Mouse (Mus musculus) stomach, postnatal 0 days (tissue): Measurements from ENCODE around the gene Meioc. TPM values are rescaled to one million over a fixed set of nuclear protein-coding genes. Genes with fewer than 3 reads are reported as not detected.
A peak's percentile ranks its signal among the peaks of the same experiment; 100 is the strongest.

ENCODE experiments used
- ATAC-seq: fragments of 200-750 bp; cut with Nextera tagmentation; 2 replicates; pipeline ENCODE4 v1.8.0; 2017; ENCODE audit not compliant: low FRiP score, low TSS enrichment
- DNase-seq: peaks from one replicate; pipeline ENCODE4 v3.0.0-alpha.2; 2016; ENCODE audit warnings: low spot score
- H3K27ac ChIP-seq: fragments of 300-500 bp; sonication (generic); replicated peaks from 2 replicates; pipeline ENCODE4 v1.5.1; 2014; ENCODE audit warnings: mild to moderate bottlenecking, control low read depth
- H3K27me3 ChIP-seq: fragments of 300-500 bp; sonication (generic); 2 replicates; pipeline ENCODE4 v1.6.1; 2014; ENCODE audit warnings: low read length; ENCODE audit not compliant: control insufficient read depth, insufficient read depth
- H3K36me3 ChIP-seq: fragments of 300-500 bp; sonication (generic); 2 replicates; pipeline ENCODE4 v1.6.1; 2014; ENCODE audit warnings: low read length, mixed read lengths; ENCODE audit not compliant: control insufficient read depth, insufficient read depth
- H3K4me1 ChIP-seq: fragments of 300-500 bp; sonication (generic); replicated peaks from 2 replicates; pipeline ENCODE4 v1.6.1; 2014; ENCODE audit warnings: antibody characterized with exemption; ENCODE audit not compliant: control insufficient read depth, insufficient read depth
- H3K4me2 ChIP-seq: fragments of 300-500 bp; sonication (generic); replicated peaks from 2 replicates; pipeline ENCODE4 v1.6.1; 2014; ENCODE audit warnings: low read depth, mild to moderate bottlenecking, control low read depth, moderate library complexity
- H3K4me3 ChIP-seq: fragments of 300-500 bp; sonication (generic); 2 replicates; pipeline ENCODE4 v1.5.1; 2014; ENCODE audit warnings: low read depth, low read length, control low read depth
- H3K9ac ChIP-seq: fragments of 300-500 bp; sonication (generic); 2 replicates; pipeline ENCODE4 v1.6.1; 2014; ENCODE audit warnings: mild to moderate bottlenecking, low read length, control low read depth, mixed read lengths
- H3K9me3 ChIP-seq: fragments of 300-500 bp; sonication (generic); 2 replicates; pipeline ENCODE4 v1.6.1; 2016; ENCODE audit warnings: low read length; ENCODE audit not compliant: control insufficient read depth
- CTCF ChIP-seq: IDR thresholded peaks from 2 replicates; pipeline ENCODE4 v1.5.1; 2016; ENCODE audit warnings: antibody characterized with exemption, low read depth, mild to moderate bottlenecking, moderate library complexity
- EP300 ChIP-seq: optimal IDR thresholded peaks from 2 replicates; pipeline ENCODE3; 2016; ENCODE audit warnings: antibody characterized with exemption
- WGBS: fragments of 180-500 bp; shearing (Covaris S2); extraction: QIAGEN DNeasy Blood & Tissue Kit; methylation state at CpG from one replicate; pipeline ENCODE4 v1.1.7; 2014; 5-methylcytosine and 5-hydroxymethylcytosine counted together
- polyA plus RNA-seq: library from polyadenylated mRNA; unstranded; fragments of >200 nt; fragmentation: Nextera tagmentation; extraction: Ambion mirVana; gene quantifications from 2 replicates; pipeline ENCODE4 v1.2.1, GENCODE M21; 2015

Meioc gene
- polyA plus RNA-seq, 1 experiment from 2014 or later = 0.39 TPM

GRCm38 (mm10) chr11:102636887-102637286 is 26.6 kb upstream of the Meioc start:
- Histone ChIP-seq H3K9ac (no peak overlapping the region), H3K4me2 (no peak overlapping the region), H3K4me3 (no peak overlapping the region), H3K27ac (no peak overlapping the region), H3K4me1 (0 out of 2 replicates have a peak, but pooled peaks cover 5% of the 10 kb centered on the region), H3K9me3 (no peaks in the 10 kb centered on the region), H3K27me3 (no peaks in the 10 kb centered on the region), H3K36me3 (no peaks in the 10 kb centered on the region)
- WGBS = 37% methylated on average over 12 of the region's 12 CpGs
- TF ChIP-seq CTCF = no peak
- TF ChIP-seq EP300 = no peak
- ATAC-seq = no peak
- DNase-seq = peak; percentile 20

GRCm38 (mm10) chr11:102643891-102644382 is 19.6 kb upstream of the Meioc start:
- Histone ChIP-seq H3K4me1 (peaks cover 5% of the 10 kb centered on the region; the same call in 1 of the 2 replicates), H3K27me3 (no peaks in the 10 kb centered on the region), H3K9ac (no peak overlapping the region), H3K9me3 (no peaks in the 10 kb centered on the region), H3K4me3 (no peak overlapping the region), H3K27ac (peak overlapping the region; percentile 50; the same call in 1 of the 2 replicates), H3K4me2 (no peak overlapping the region), H3K36me3 (no peaks in the 10 kb centered on the region)
- ATAC-seq (peak; percentile 97), DNase-seq (peak; percentile 81)
- WGBS = 23% methylated on average over 10 of the region's 10 CpGs
- TF ChIP-seq EP300 = no peak
- TF ChIP-seq CTCF = peak; percentile 47

GRCm38 (mm10) chr11:102646226-102646625 is 17.3 kb upstream of the Meioc start:
- DNase-seq (no peak), ATAC-seq (no peak)
- Histone ChIP-seq H3K36me3 (no peaks in the 10 kb centered on the region), H3K9ac (no peak overlapping the region), H3K4me1 (peaks cover 5% of the 10 kb centered on the region; the same call in 1 of the 2 replicates), H3K27ac (peak overlapping the region; percentile 56; the same call in 1 of the 2 replicates), H3K27me3 (no peaks in the 10 kb centered on the region), H3K4me3 (no peak overlapping the region), H3K9me3 (no peaks in the 10 kb centered on the region), H3K4me2 (no peak overlapping the region)
- 68% methylated on average over 13 of the region's 13 CpGs for WGBS
- TF ChIP-seq CTCF (no peak), EP300 (no peak)

- WGBS = 74% methylated on average over 12 of the region's 12 CpGs
Measured at GRCm38 (mm10) chr11:102647885-102648284, 15.6 kb upstream of the Meioc start.

GRCm38 (mm10) chr11:102651381-102651780 is 12.1 kb upstream of the Meioc start:
- Histone ChIP-seq H3K4me3 (no peak overlapping the region), H3K27me3 (no peaks in the 10 kb centered on the region), H3K36me3 (no peaks in the 10 kb centered on the region), H3K9me3 (no peaks in the 10 kb centered on the region), H3K4me1 (no peaks in the 10 kb centered on the region), H3K9ac (no peak overlapping the region), H3K4me2 (no peak overlapping the region), H3K27ac (no peak overlapping the region)
- DNase-seq (peak; percentile 79), ATAC-seq (no peak; the same call in 1 of the 2 replicates)
- 5% methylated on average over 9 of the region's 9 CpGs for WGBS
- TF ChIP-seq CTCF (peak; percentile 98), EP300 (no peak)

More at GRCm38 (mm10) chr11:102647885-102648284, 15.6 kb upstream of the Meioc start:
- Histone ChIP-seq H3K36me3 (no peaks in the 10 kb centered on the region), H3K4me1 (peaks cover 5% of the 10 kb centered on the region; the same call in 1 of the 2 replicates), H3K27me3 (no peaks in the 10 kb centered on the region), H3K9ac (no peak overlapping the region), H3K4me2 (no peak overlapping the region), H3K9me3 (no peaks in the 10 kb centered on the region), H3K4me3 (no peak overlapping the region), H3K27ac (no peak overlapping the region)
- no peak for DNase-seq
- no peak for ATAC-seq
- TF ChIP-seq CTCF (no peak), EP300 (no peak)

GRCm38 (mm10) chr11:102652844-102653243 is 10.7 kb upstream of the Meioc start:
- no peak overlapping the region for H3K9ac ChIP-seq
- no peaks in the 10 kb centered on the region for H3K27me3 ChIP-seq
- TF ChIP-seq EP300 (no peak), CTCF (peak; percentile 63)
- 73% methylated on average over 3 of the region's 3 CpGs for WGBS
- DNase-seq (no peak), ATAC-seq (no peak)
- no peak overlapping the region for H3K27ac ChIP-seq
- no peaks in the 10 kb centered on the region for H3K36me3 ChIP-seq
- no peak overlapping the region for H3K4me2 ChIP-seq
- no peaks in the 10 kb centered on the region for H3K4me1 ChIP-seq
- no peak overlapping the region for H3K4me3 ChIP-seq
- H3K9me3 ChIP-seq = no peaks in the 10 kb centered on the region
